Mouse (Mus musculus) frontal cortex, postnatal 25 days (tissue): ENCODE results near the gene Fxyd1.

ENCODE experiments used
- DNase-seq, 2 experiments: peaks; one replicate each; pipeline ENCODE4 v3.0.0; 2022; ENCODE audit warnings: low spot score in 2 of 2

Gene Fxyd1

GRCm38 (mm10) chr7:31057071-31057470, at the start of gene Fxyd1:
Fxyd1 (minus strand) TSS chr7:31057199.
- DNase-seq = no peak

- DNase-seq = no peak
Measured at GRCm38 (mm10) chr7:31106166-31106565, 49.2 kb upstream of the Fxyd1 start.

DNA sequence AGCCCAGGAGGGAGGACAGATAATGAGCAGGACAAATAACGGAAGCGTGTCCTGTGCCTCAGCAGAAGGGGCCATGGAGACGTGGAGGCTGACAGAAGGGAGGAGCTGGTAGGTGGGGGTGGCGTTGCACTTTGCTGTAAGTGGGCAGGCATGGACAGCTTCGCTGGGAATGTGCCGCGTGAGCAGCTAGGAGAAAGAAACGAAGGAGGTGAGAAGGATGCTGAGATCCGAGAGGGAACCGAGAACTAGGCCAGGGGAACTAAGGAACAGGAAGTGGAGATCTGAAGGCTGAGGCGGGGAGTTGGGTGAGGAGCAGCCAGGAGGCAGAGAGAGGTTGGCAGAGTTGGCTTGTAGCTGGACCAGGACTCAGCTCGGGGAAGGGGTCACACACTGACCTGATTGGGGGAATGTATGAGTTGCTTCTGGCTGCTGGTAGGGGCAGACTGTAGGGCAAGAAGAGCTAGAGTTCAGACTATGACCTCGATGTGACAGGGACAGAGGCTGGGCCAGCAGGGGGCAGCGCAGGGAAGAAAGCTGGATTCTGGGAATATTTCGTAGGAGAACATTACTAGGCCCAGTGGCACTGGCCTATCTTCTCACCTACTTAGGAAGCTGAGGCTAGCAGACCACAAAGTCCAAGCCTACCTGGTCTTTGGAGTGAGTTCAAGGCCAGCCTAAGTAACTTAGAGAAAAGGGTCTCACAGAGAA, 48.2 kb upstream of the Fxyd1 start:
- DNase-seq = no peak

DNA sequence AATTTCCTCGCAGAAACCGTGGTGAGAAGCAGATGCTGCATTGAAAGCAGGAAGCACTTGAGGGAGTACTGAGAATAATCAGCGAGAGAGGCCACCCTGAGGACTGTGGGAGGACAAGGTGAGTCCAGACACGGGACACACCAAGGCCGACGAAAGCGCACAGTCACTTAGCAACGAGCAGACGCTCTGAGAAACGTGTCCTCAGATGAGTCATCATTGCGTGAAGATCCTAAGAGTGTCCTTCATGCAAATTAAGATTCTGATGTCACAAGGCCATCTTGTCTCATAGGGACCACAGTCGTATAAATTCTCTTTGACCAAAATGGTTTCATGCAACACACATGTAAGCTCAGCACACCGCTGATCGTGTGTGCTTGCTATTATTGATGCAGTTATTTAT, 43.8 kb upstream of the Fxyd1 start:
- DNase-seq = no peak

DNA sequence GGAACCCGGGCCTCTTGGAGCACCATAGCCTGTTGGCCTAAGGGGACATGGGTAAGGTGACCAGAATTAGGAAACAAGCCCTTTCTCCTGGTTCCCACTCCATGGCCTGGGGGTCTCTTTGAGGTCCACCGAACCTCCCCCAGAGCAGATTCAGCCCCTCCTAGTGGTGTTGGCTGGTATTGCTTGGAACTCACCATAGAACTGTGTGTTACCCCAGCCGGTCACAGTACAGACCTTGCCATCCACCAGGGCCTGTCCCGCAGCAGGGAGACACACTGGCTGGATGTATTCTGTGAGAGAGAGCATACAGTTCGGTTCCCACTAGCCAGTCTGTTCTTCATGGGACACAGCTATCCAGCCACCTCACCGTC, 42.6 kb upstream of the Fxyd1 start:
- DNase-seq = no peak

DNA sequence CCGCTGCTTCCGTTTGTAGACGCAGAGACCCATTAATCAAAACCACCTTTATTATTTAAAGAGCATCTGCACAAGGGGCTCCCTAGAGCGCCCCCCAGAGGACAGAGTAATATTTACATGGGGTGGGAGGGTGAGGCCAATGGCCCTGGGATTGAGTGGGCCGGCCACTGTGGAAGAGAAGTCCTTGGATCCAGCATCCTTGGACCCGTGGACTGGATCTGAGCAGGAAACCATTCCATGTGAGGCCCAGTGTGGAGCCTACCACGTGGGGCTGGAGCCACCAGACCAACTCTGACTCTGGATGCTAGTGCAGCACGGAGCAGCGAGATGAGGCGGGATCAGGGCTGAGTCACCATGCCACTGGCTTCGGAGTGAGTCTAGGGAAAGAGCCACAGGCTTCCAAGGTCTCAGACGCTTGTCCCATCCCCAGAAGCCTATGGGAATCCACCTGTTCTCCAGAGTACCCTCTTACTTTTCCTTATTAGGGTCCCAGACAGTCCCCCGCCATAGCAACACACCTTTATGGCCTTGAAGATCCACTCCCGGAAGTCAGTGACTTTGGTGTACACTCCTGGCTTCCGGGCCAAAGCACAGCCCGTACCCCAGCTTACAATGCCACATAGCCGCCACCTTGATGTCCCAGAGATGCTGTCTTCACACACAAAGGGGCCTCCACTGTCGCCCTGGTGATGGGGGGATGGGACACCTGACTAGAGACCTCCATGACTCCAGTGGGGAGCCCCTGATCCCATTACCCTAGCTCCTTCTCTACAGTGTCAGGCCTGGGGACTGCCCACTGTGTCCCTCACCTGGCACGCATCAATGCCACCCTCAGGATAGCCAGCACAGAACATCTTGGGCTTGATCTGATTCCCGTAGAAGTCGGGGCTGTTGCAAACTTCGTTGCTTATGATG, 42.0 kb upstream of the Fxyd1 start:
- DNase-seq = no peak

- peak; percentile 87 to 93 for DNase-seq
Measured at GRCm38 (mm10) chr7:31097583-31098248, 40.7 kb upstream of the Fxyd1 start.

DNA sequence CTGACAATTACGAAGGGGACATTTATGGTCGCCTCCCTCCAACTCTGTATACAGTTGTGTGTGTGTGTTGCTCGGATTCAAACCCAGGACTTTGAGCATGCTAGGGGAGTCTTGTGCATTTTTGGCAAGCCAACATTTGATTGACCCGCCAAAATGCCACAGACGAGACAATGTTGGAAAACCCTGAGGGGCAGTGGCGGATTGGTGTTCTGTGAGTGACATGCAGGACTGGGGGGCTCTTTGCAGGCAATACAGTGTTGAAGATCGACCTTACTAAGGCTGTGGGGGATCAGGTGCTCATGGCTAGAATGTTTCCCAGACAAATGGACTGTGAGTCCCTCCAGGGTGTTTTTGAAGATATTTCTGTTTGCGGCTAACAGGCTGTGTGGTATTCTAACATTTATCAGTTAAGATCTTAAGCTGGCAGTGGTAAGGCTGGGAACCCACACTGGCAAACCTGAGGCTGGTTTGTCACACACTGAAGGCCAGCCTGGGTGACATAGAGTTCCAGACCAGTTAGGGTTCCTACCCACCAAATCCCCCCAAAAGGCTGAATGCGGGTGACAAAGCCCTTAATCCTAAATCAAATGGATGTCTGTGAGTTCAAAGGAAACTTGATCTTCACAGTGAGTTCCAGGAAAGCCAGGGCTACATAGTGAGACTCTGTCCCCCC, 40.0 kb upstream of the Fxyd1 start:
- DNase-seq = no peak

- DNase-seq = no peak
Measured at GRCm38 (mm10) chr7:31094774-31095501, 37.9 kb upstream of the Fxyd1 start.

DNA sequence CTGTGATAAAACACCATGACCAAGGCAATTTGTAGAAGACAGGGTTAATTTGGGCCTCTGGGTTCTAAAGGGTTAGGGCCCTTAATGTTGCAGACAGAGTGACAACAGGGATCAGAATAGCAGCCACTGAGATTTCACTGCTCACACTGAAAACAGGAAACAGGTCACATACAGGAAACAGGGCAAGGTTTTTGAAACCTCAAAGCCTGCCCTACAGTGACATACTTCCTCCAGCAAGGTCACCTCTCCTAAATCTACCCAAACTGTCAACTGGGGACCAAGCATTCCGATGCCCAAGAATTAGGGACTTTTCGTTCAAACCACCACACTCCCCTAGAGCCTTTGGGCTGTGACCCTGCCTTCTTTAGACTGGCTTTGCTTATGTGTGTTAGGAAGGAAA, 32.7 kb upstream of the Fxyd1 start:
- DNase-seq = no peak

DNA sequence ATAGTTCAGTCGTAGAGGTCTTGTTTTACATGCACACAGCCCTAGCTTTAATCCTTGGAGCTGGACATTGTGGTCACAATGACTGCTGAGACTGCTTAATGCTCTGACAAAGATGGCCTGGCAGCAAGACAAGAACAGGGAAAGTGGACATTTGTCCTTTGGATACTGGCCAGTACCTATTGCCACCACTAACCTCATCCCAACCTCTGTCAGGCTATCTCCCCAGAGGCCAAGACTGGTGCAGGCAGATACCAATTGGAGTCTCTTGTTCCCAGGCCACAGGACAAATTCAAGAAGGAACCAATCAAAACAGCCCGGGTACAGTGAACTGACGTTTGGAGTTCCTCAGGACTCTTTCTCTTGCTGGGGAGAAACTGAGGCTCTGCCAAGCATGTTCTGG, 31.2 kb upstream of the Fxyd1 start:
- DNase-seq = no peak

DNA sequence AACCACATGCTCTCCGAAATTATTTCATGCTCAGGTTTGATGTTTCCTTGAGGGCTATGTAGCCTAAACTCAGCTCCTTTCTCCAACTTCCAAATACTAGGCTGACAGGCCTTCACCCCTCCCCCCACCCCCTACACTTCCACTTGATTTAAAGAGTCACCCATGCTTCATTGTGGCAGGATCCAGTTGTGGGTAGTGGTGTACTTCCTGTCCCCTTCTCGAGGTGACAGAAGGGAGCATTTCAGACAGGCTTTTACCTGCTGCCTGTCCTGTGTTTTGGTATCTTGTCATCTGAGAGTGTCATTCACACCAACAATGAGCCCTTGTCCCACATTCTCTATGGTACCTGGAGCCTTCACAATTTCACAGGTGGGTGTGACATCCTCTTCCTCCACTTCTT, 30.3 kb upstream of the Fxyd1 start:
- DNase-seq = no peak

DNA sequence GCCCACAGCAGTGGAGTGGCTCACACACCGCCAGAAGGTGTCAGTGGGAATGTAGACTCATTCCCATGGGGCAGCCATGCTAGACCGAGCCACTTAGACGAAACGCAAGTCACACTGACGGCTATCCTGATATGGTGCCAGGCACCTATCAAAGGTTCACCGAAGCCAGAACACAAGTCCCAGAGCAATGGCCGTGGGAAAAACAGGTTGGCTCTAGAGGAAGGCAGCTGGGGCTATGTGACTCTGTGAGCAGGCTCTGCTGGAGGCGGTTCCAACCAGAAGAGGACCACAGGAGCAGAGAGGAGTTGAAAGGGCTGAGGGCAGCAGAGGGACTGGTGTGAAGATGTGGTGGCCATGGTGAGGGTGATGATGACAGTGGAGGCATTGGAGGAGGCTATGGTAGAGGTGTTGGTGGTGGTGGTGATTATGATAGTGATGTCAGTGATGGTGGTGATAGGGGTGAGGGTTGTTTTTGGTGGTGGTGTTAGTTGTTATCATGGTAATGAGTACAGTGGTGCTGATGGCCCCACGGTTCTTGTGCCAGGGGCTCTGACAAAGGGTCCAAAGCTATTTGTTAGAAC, 29.3 kb upstream of the Fxyd1 start:
- no peak for DNase-seq

- DNase-seq = no peak
Measured at GRCm38 (mm10) chr7:31085171-31085570, 28.2 kb upstream of the Fxyd1 start.

DNA sequence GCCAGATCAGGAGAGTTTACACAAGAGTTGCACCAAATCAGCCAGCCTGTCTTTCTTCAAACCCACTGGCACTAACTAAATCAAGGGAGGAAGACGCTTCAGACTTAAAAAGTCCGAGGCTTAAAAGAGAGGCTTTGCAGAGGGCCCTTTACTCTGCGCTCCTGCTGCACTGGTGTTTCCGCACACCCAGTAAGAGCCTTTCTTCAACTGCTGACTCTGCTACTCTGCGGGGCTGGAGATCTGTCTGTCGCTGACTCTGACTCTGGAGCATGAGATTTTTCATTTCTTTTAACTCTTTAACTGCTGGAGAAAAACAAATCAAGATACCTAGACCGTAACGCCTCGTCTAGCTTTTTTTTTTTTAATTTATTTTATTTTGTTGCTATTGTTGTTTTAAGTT, 27.1 kb upstream of the Fxyd1 start:
- no peak for DNase-seq

DNA sequence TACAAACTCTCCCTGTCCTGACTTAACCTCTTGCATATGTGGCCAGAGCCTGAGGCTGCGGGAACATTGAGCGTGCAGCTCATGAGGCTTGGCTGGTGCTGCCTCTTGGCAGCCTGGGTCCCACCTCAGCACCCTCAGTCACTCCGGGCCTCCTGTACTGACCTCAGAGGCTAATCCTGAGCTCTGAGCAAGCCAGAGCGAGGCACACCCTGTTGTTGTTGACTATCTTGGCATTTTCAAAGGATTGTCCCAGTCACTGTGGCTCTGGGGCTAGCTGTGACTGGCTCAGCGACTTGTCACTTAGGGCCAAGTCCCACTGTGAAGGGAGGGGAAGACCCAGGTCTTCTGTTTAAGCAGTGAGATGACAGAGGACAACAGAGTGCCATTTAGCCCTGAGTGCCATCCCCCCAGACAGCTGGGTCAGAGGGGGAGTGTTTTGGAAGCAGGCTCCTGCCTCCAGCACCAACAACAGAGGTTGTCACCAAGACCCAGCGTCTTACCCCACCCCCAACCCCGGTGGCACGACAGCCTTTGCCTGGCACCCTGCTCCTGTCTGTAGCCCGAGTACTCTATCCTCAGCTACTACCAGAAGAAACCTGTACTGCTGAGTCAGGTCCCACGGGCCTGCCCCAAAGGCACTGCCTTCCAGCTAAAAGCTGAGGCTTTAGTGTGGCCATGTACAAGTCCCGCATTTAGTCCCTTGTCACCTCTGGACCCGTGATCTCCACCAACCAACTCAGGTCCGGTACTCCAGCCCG, 26.0 kb upstream of the Fxyd1 start:
- DNase-seq = no peak

GRCm38 (mm10) chr7:31082106-31082505, 25.1 kb upstream of the Fxyd1 start:
- DNase-seq = no peak

GRCm38 (mm10) chr7:31081106-31081505, 24.1 kb upstream of the Fxyd1 start:
- no peak for DNase-seq

GRCm38 (mm10) chr7:31080611-31081010, 23.6 kb upstream of the Fxyd1 start:
- no peak for DNase-seq

DNA sequence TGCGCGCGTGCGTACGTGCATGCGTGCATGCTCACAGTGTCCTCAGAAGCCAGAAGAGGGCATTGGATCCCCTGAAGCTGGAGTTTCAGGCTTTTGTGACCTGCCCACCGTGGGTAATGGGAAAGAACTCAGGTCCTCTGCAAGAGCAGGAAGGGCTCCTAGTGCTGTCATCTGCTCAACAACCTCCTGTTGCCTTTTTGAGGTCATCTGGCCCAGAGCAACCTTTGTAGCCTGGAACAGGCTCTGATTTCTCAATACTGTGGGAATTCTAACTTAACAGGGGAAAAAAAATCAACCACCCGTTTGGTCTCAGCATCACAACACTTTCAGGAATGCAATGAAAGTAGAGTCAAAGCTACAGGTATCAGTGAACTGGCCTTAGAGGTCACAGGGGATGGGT, 22.7 kb upstream of the Fxyd1 start:
- no peak for DNase-seq
